Mouse (Mus musculus): ENCODE data around the gene Blnk. TPM values are rescaled to one million over a fixed set of nuclear protein-coding genes. Genes with fewer than 3 reads are reported as not detected.

Blnk gene
- polyA plus RNA-seq, 1 experiment from 2014 or later = 8.7 TPM

GRCm38 (mm10) chr19:40998469-40999170 is 4.3 kb upstream of the Blnk start:
- Histone ChIP-seq H3K27ac (replicated peaks) (0 out of 2 replicates have a peak overlapping the region, but pooled peaks have one; percentile 8), H3K4me1 (replicated peaks; ENCODE audit: control insufficient read depth, insufficient read depth) (no peaks in the 10 kb centered on the region), H3K27me3 (ENCODE audit: control insufficient read depth, insufficient read depth, low read length) (no peaks in the 10 kb centered on the region), H3K9me3 (ENCODE audit: control insufficient read depth, low read length) (no peaks in the 10 kb centered on the region), H3K4me3 (ENCODE audit: low read depth, low read length) (no peak overlapping the region), H3K36me3 (ENCODE audit: control insufficient read depth, insufficient read depth, low read length) (no peaks in the 10 kb centered on the region), H3K4me2 (replicated peaks; ENCODE audit: low read depth) (no peak overlapping the region), H3K9ac (ENCODE audit: low read length) (no peak overlapping the region)
- peak; percentile 65 for ATAC-seq (ENCODE audit: low FRiP score, low TSS enrichment)
- 58% methylated on average over 5 of the region's 5 CpGs for WGBS
- peak; percentile 59 for DNase-seq (ENCODE audit: low spot score)
- TF ChIP-seq CTCF (IDR thresholded peaks at IDR 0.05; ENCODE audit: low read depth) (no peak), EP300 (optimal IDR thresholded peaks at IDR 0.05) (no peak)

GRCm38 (mm10) chr19:40996722-40997121 is 2.4 kb upstream of the Blnk start:
- no peak for DNase-seq (ENCODE audit: low spot score)
- 72% methylated on average over 6 of the region's 6 CpGs for WGBS
- TF ChIP-seq EP300 (optimal IDR thresholded peaks at IDR 0.05) (no peak), CTCF (IDR thresholded peaks at IDR 0.05; ENCODE audit: low read depth) (no peak)
- no peak for ATAC-seq (ENCODE audit: low FRiP score, low TSS enrichment)
- H3K4me1 ChIP-seq (replicated peaks; ENCODE audit: control insufficient read depth, insufficient read depth) = no peaks in the 10 kb centered on the region
- H3K9ac ChIP-seq (ENCODE audit: low read length) = no peak overlapping the region
- H3K9me3 ChIP-seq (ENCODE audit: control insufficient read depth, low read length) = no peaks in the 10 kb centered on the region
- no peak overlapping the region for H3K4me2 ChIP-seq (replicated peaks; ENCODE audit: low read depth)
- no peaks in the 10 kb centered on the region for H3K27me3 ChIP-seq (ENCODE audit: control insufficient read depth, insufficient read depth, low read length)
- no peak overlapping the region for H3K4me3 ChIP-seq (ENCODE audit: low read depth, low read length)
- H3K36me3 ChIP-seq (ENCODE audit: control insufficient read depth, insufficient read depth, low read length) = no peaks in the 10 kb centered on the region
- H3K27ac ChIP-seq (replicated peaks) = no peak overlapping the region

- no peak overlapping the region for H3K27ac ChIP-seq (replicated peaks)
- H3K9me3 ChIP-seq (ENCODE audit: control insufficient read depth, low read length) = no peaks in the 10 kb centered on the region
- WGBS = 56% methylated on average over 21 of the region's 21 CpGs
- TF ChIP-seq CTCF (IDR thresholded peaks at IDR 0.05; ENCODE audit: low read depth) (no peak), EP300 (optimal IDR thresholded peaks at IDR 0.05) (no peak)
- DNase-seq (ENCODE audit: low spot score) (no peak), ATAC-seq (ENCODE audit: low FRiP score, low TSS enrichment) (no peak)
- no peaks in the 10 kb centered on the region for H3K36me3 ChIP-seq (ENCODE audit: control insufficient read depth, insufficient read depth, low read length)
- no peaks in the 10 kb centered on the region for H3K4me1 ChIP-seq (replicated peaks; ENCODE audit: control insufficient read depth, insufficient read depth)
- H3K4me3 ChIP-seq (ENCODE audit: low read depth, low read length) = no peak overlapping the region
- no peaks in the 10 kb centered on the region for H3K27me3 ChIP-seq (ENCODE audit: control insufficient read depth, insufficient read depth, low read length)
- H3K9ac ChIP-seq (ENCODE audit: low read length) = no peak overlapping the region
- no peak overlapping the region for H3K4me2 ChIP-seq (replicated peaks; ENCODE audit: low read depth)
Observed at GRCm38 (mm10) chr19:40995449-40996401, 1.4 kb upstream of the Blnk start.

GRCm38 (mm10) chr19:40994911-40995310 is 576 bp upstream of the Blnk start:
- DNase-seq (ENCODE audit: low spot score) (no peak), ATAC-seq (ENCODE audit: low FRiP score, low TSS enrichment) (no peak)
- Histone ChIP-seq H3K36me3 (ENCODE audit: control insufficient read depth, insufficient read depth, low read length) (no peaks in the 10 kb centered on the region), H3K4me2 (replicated peaks; ENCODE audit: low read depth) (no peak overlapping the region), H3K4me1 (replicated peaks; ENCODE audit: control insufficient read depth, insufficient read depth) (no peaks in the 10 kb centered on the region), H3K4me3 (ENCODE audit: low read depth, low read length) (no peak overlapping the region), H3K27ac (replicated peaks) (no peak overlapping the region), H3K27me3 (ENCODE audit: control insufficient read depth, insufficient read depth, low read length) (no peaks in the 10 kb centered on the region), H3K9ac (ENCODE audit: low read length) (no peak overlapping the region), H3K9me3 (ENCODE audit: control insufficient read depth, low read length) (no peaks in the 10 kb centered on the region)
- TF ChIP-seq CTCF (IDR thresholded peaks at IDR 0.05; ENCODE audit: low read depth) (no peak), EP300 (optimal IDR thresholded peaks at IDR 0.05) (no peak)
- WGBS = 46% methylated on average over 7 of the region's 7 CpGs

GRCm38 (mm10) chr19:40993356-40993755 is 979 bp downstream of the Blnk start:
- ATAC-seq (ENCODE audit: low FRiP score, low TSS enrichment) (no peak), DNase-seq (ENCODE audit: low spot score) (no peak)
- Histone ChIP-seq H3K9me3 (ENCODE audit: control insufficient read depth, low read length) (no peaks in the 10 kb centered on the region), H3K4me2 (replicated peaks; ENCODE audit: low read depth) (no peak overlapping the region), H3K27me3 (ENCODE audit: control insufficient read depth, insufficient read depth, low read length) (no peaks in the 10 kb centered on the region), H3K4me3 (ENCODE audit: low read depth, low read length) (no peak overlapping the region), H3K27ac (replicated peaks) (no peak overlapping the region), H3K9ac (ENCODE audit: low read length) (no peak overlapping the region), H3K4me1 (replicated peaks; ENCODE audit: control insufficient read depth, insufficient read depth) (no peaks in the 10 kb centered on the region), H3K36me3 (ENCODE audit: control insufficient read depth, insufficient read depth, low read length) (no peaks in the 10 kb centered on the region)
- TF ChIP-seq CTCF (IDR thresholded peaks at IDR 0.05; ENCODE audit: low read depth) (no peak), EP300 (optimal IDR thresholded peaks at IDR 0.05) (no peak)
- WGBS = 69% methylated on average over 5 of the region's 5 CpGs
